Mouse (Mus musculus): ENCODE data around the gene Osbpl6. TPM values are rescaled to one million over a fixed set of nuclear protein-coding genes. Genes with fewer than 3 reads are reported as not detected.

Gene Osbpl6
- 10 to 100 TPM; 11.2 to 13.0 TPM for total RNA-seq (2021)

DNA sequence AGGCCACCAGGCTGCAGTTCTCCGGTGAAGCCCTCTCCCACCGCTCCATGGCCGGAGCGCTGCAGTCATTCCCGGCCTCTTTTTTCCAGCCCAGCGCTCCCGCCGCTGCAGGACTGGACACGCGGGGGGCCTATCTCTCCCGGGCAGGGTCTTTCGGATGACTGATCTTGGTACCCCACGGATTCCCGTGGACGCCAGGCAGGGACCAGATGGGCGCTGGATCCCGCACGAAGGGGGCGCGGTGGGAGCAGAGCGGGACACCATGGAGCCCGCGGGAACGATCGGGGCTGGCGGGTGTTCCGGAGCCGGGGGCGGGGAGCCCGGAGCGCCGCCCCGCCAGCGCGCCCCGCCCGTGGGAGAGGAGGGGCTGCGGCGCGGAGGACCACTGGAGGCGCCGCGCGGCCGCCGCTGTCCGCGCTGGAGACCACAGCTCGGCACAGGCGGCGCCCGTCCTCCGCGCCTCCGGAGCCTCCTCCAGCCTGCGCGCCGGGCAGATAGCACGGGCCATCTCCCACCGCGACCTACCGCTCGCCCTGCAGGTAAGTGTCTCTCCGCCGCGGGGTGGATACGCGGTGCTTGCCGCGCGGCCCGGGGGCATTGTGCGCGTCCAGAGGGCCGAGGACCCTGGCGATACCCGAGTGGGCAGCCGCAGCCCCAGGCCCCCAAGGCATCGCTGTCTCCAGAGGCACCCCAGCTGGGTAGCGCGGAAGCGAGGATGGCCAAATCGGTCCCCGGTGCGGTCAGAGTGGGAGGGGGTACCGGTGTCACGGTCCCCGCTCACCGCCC, at the start of gene Osbpl6:
Osbpl6 (plus strand) TSS at position 358 of the 786 bp plus-strand sequence.
- intact Hi-C loops (cut with DNase I): loop anchor here (1.0 kb wide), 1 partner anchor 37 kb away; the partner anchor contains the start of gene Rbm45

GRCm38 (mm10) chr2:76360226-76360625, 46.1 kb upstream of the Osbpl6 start, which contains the start of gene Cyct:
Gene Cyct (minus strand): TSS chr2:76360450.
- intact Hi-C loops (cut with DNase I): loop anchor here (5.0 kb wide), 1 partner anchor 233 kb away; no protein-coding TSS in a partner anchor
- no peak for DNase-seq

More for the DNA sequence above, at the start of gene Osbpl6:
- peak; percentile 66 to 74 for DNase-seq

- peak in 1 of 2 experiments; percentile 20 for DNase-seq
- intact Hi-C loops (cut with DNase I): loop anchor here (1.0 to 5.0 kb wide), 2 partner anchors 108 to 235 kb away; no protein-coding TSS in a partner anchor
Measured at GRCm38 (mm10) chr2:76362111-76362510, 44.2 kb upstream of the Osbpl6 start.

GRCm38 (mm10) chr2:76365811-76366210, 40.5 kb upstream of the Osbpl6 start:
- intact Hi-C loops (cut with DNase I): no loop called here
- DNase-seq: no peak

- intact Hi-C loops (cut with DNase I): loop anchor here (1.0 kb wide), 1 partner anchor 251 kb away; no protein-coding TSS in a partner anchor
- DNase-seq: peak; percentile 76 to 87
Measured at GRCm38 (mm10) chr2:76367188-76367922, 39.0 kb upstream of the Osbpl6 start.

DNA sequence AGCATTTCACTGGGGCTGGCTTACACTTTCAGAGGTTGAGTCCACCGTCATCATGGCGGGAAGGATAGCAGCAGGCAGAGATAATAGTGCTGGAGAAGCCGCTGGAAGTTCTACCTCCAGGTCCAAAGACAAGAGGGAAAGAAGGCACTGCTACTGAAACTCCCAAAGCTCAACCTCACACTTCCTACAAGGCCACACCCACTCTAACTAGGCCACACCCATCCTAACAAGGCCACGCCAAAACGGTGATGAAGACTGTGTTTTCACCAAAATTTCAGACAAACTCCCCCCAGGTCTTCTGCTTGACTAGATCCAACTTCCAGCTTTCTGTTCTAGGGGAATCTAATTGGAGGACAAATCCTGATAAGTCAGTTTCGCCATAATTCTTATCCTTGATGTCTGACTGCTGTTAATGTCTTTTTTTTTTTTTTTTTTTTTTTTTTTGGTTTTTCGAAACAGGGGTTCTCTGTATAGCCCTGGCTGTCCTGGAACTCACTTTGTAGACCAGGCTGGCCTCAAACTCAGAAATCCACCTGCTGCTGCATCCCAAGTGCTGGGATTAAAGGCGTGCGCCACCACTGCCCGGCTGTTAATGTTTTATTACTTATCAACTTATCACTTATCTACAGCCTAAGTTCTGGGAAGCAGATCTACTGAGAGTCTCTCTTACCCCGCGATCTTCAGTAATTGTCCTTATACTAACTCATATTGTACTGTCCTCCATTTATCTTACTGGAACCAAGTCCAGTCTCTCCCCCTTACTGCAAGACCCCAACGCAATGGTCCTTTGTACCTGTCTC, 37.2 kb upstream of the Osbpl6 start:
- intact Hi-C loops (cut with DNase I): loop anchor here (1.0 kb wide), 1 partner anchor 37 kb away; the partner anchor contains the start of gene Osbpl6
- no peak for DNase-seq

GRCm38 (mm10) chr2:76369821-76370655, 36.3 kb upstream of the Osbpl6 start, which contains the start of gene Rbm45:
Gene Rbm45 (plus strand): TSS chr2:76369984.
- peak; percentile 87 to 92 for DNase-seq
- intact Hi-C loops (cut with DNase I): loop anchor here (1.0 kb wide), 1 partner anchor 36 kb away; the partner anchor contains the start of gene Osbpl6

- intact Hi-C loops (cut with DNase I): no loop called here
- no peak for DNase-seq
Measured at GRCm38 (mm10) chr2:76370656-76370922, 35.7 kb upstream of the Osbpl6 start.

GRCm38 (mm10) chr2:76372244-76372643, 34.1 kb upstream of the Osbpl6 start:
- DNase-seq: peak in 1 of 2 experiments; percentile 25
- intact Hi-C loops (cut with DNase I): no loop called here

DNA sequence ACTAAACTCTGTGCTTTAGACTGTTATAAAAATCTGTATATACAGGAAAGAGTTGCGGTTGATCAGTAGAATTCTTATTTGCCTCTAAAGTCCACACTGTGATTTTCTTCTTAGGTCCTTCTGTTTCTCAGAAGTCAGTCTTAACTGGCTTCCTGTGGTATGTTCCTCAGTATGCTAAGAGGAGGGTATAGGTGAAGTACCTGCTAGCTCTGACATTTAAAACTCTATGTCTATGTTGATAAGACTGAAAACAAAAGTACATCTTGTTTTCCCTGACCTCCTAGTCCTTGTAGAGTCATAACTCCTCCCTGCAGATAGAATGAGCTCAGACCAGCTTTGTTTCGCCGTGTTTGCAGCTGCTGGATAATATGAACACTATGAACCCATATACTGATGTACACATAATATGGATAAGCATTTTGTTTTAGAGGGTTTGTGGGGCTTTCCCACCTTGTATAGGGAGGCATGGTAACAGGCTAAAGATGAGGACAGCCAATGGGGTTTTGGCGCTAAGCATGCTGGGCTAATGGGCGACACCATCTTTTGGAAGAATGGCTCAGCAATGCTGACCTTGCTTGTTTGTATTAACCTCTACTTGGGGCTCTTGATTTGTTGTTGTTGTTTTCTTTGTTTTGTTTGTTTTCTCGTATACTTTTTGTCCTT, 31.6 kb upstream of the Osbpl6 start:
- no peak for DNase-seq
- intact Hi-C loops (cut with DNase I): no loop called here

GRCm38 (mm10) chr2:76378646-76379045, 27.7 kb upstream of the Osbpl6 start:
- no peak for DNase-seq
- intact Hi-C loops (cut with DNase I): no loop called here

GRCm38 (mm10) chr2:76386531-76386930, 19.8 kb upstream of the Osbpl6 start:
- intact Hi-C loops (cut with DNase I): no loop called here

DNA sequence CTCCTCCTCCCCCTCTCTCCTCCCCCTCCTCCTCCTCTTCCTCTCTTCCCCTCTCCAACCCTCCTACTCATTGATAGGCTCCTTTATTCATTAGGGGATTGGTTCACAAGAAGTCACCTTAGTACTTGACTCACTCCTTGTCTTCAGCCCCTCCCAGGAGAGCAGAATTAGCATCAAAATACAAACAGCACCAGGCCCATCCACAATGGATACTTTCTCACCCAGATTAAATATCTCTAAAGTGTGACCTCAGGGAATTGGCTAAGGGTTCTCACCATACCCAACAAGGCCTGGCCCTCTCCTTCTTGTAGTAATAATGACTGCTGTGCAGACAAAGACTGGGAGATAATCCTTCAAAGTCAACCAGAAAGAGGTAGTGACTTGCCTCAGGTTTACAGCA, 6.1 kb upstream of the Osbpl6 start:
- intact Hi-C loops (cut with DNase I): no loop called here
- no peak for DNase-seq

More at GRCm38 (mm10) chr2:76386531-76386930, 19.8 kb upstream of the Osbpl6 start:
- no peak for DNase-seq

- no peak for DNase-seq
- intact Hi-C loops (cut with DNase I): loop anchor here (1.0 kb wide), 1 partner anchor 36 kb away; the partner anchor contains the start of gene Rbm45
Measured at GRCm38 (mm10) chr2:76405596-76406150, 635 bp upstream of the Osbpl6 start.

- DNase-seq: peak; percentile 48 to 52
- intact Hi-C loops (cut with DNase I): loop anchor here (1.0 kb wide), 1 partner anchor 38 kb away; the partner anchor contains the start of gene Rbm45
Measured at GRCm38 (mm10) chr2:76406937-76407441, 681 bp downstream of the Osbpl6 start.

- intact Hi-C loops (cut with DNase I): no loop called here
- no peak for DNase-seq
Measured at GRCm38 (mm10) chr2:76409526-76409925, 3.2 kb downstream of the Osbpl6 start.

DNA sequence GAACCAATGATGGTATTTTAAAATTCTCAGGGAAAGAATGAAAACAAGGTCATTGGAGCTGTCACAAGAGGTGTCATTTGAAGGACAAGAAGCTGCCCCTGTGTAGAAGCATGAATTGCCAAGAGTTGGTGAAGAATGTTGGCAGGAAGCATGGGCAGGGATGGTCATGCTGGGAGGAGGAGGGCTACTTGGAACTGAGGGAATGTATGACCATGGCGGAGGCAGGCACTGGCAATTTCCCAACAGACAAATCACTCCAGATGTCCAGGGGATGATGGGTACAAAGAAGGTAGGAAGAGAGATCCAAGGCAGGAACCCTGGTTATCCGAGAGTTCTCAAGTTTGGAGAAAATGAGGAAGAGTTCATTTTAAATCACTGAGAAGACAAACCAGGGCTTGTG, 3.7 kb downstream of the Osbpl6 start:
- no peak for DNase-seq
- intact Hi-C loops (cut with DNase I): no loop called here

DNA sequence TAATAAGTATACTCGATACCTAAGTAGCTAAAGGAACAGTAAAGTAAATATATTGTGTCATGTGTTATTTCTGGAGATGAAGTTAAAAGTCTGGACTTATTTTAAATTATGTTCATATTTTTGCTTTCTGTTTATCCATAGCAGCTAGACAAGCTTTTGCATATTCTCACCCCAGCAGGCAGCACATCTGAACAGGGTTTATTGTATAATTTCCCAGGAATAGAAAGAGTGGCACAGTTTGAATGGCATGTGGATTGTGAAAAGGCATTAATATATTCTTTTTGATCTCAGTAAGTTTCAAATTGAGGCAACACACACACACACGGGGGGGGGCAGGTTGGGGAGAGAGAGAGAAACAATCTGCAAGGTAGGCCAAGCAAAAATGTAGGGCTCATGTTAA, 6.6 kb downstream of the Osbpl6 start:
- intact Hi-C loops (cut with DNase I): no loop called here
- DNase-seq: no peak
